Mouse (Mus musculus) left cerebral cortex, adult 9 months (tissue): ENCODE data around the gene Habp2.

ENCODE experiments used
- DNase-seq, 2 experiments: peaks; one replicate each; pipeline ENCODE4 v3.0.0; 2022; ENCODE audit warnings: low spot score in 2 of 2

Habp2 gene

DNA sequence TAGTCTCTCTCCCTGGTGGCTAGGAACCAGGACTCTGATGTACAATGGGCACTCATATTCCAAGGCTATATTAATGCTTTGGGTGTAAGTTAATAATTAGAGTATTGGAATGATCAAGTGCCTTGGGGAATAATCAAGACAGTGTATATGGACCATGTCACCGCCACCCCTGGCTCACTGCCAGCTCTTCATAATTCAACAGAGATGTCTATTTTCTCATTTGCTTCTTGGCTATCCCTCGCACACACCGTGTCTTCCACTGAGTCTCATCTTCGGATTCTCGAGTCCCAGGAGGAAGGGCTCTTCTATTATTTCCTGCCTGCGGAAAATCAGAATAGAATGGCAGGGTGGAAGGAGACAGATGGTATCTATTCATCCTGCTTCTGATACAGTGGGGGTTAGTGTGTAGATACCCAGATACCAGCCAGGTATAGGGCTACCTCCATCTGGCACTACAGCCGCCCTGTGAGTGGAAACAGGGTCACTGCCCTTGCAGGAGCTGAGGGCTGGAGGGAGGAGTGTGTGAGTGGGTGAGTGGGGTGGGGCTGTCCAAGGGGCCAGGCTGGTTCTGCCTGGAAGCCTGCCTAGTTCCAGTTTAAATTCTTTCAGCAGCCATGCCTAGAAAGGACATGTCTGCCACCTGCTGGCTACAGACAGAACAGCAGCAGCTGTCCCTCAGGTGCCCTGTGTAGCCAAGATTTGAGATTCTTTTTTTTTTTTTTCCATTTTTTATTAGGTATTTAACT lies 7.9 kb downstream of the Habp2 start:
- DNase-seq, result peak in 1 of 2 experiments; percentile 83

DNA sequence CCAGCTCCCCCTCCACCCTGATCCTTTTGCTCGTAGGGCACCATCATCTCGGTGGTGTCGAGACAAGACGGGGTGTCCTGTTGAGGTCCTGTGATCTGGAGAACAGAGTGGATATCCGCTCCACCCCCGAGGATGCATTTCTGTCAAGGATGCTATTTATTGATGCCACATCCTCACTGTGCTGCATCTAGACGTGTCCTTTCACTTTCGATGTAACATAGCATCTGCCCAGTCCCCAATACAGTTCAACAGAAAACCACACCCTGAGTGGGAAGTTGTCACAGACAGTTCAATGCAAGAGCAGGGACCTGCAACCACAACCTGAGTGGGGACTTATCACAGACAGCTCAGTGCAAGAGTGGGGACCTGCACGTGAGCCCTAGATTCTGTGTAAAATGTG lies 9.7 kb downstream of the Habp2 start:
- DNase-seq, result no peak

DNA sequence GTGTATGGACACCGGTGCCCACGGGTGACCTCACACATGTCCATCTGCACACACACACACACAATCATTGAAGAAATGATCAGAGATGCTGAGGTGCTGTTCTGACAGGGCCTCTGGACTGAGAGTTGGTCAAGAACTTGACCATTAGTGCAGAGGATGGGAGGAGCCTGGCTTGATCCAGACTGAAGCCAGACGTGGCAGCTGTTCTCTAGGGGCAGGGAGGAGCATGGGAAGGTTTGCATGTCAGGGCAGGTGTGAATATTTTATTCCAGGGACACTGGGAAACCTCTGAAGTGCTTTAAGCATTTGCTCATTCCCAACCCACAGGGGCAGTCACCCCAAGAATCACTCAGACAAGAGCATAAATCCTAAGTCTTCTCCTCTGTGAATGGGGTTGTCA lies 10.3 kb downstream of the Habp2 start:
- no peak for DNase-seq

DNA sequence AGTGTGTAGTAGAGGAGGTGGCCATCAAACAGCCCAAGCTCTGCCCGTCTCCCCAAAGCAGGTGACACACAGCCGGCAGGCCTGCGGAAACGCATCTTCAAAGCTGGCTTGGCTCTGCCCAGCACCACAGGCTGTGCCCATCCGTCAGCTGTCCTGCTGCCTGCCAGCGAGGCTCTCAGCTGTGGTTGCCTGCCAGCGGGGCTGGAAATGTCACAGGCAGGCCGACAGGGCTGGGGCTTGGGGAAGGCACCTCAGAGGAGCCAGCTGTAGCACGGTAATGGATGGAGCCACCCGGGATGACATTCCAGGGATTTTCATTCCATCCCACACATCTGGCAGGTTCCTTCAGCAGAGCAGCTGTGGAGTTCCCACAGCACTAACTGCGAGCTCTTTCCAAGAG lies 13.9 kb downstream of the Habp2 start:
- DNase-seq, result no peak

DNA sequence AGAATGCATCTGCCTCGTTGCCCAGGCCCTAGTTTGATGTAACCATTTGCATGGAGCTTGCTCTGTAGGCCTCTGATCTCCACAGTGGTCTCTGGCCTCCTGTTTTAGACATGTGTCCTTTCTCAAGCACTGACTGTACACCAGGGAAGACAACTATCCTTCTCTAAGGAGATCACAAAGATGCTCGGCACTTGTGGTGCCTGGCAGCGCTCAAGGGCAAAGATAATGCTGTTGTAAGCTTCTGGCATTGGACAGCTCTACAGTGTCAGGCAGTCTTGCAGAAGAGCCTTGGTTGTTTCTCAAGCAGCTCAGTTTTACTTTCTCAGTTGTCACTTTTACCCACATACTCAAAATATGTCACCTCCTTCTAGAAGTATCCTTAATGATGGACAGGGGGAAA lies 29.6 kb downstream of the Habp2 start:
- no peak for DNase-seq

DNA sequence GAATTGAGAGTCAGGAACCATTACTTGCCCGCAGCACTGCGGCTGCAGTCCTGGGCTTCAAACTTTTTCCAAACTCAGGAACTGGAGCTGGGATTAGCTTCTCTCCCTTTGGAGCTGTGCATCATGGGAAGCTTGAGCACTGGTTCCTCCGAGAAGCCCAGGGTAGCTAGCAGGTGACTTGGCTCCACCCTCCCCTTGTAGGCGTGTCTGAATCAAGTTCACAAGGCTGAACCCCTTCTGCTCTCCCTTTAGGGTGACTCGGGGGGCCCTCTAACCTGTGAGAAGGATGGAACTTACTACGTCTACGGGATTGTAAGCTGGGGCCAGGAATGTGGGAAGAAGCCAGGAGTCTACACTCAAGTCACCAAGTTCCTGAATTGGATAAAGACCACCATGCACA lies 32.3 kb downstream of the Habp2 start:
- no peak for DNase-seq

DNA sequence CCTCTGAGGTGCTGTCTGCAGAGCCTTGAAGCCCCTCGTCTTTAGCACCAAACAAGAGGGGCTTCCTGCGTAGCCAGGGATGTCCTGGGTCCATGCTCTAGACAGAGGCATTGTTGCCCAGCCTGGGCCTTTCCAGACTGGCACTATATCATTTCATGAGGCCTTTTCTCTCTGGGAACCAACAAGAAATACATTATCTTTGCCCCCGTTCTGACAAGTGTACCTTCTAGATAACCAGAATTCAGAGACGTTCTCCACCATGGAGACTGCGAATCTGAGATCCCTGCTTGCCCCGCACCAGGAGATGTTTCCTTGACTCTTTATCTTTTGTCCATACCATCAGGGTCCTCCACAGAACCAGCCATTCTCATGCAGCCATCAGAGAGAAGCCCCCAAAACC lies 32.7 kb downstream of the Habp2 start:
- no peak for DNase-seq

DNA sequence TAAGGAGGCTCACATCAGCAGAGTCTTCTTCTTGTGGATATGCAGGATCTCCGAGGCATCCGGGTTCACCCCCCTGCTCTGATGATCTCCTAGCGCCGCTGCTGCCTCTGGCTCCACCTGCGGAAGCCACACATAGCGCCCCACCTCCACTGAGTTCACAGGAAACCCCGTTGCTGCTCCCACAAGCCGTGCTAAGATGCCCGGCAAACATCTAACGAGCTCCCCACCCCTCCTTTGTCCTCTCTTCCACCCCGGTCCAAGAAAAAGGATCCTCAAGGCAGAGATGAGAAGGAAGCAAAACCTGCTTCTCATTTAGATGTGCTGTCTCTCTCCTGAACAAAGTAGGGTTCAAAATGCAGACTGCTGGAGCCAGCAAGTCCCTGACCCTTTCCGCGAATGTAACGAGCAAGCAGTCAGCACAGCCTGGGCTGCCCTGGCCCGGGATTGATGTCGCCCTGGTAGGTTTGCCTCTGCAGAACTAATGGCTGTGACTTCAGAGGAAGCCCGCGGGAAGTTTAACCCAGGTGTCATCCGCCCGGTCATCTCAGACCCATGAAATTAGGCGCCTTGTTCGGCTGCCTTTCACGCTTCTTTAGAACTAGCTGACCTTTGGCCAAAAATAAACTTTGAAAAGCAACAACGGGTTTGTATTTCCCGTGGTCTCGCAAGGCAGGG lies 33.4 kb downstream of the Habp2 start:
- no peak for DNase-seq

DNA sequence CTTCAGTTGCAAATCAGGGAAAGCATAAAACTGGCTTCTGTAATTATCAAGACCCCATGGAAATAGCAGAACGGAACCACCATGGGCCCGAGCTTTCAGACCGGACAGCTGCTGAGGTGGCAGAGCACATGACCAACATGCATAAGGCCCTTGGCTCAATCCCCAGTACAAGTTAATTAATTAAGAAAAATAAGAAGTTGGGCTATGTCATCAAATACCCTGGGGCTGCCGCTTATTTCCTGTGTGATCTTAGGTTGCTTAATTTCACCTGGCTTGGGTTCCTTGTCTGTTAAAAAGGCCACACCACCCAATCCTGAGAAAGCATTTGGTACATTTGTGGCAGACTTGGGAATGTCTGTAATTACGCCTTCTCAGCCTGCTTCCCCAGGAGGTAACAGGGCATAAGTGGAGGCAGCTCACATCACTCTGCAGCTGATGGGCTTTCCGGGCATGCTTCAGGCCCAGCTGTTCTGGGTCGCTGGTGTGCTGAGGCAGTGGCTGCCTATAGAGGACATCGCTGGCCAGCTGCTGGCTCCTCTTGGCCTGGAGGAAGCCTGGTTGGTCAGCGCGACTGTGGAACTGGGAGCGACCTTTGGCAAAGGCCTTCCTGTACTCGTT lies 34.5 kb downstream of the Habp2 start:
- no peak for DNase-seq

DNA sequence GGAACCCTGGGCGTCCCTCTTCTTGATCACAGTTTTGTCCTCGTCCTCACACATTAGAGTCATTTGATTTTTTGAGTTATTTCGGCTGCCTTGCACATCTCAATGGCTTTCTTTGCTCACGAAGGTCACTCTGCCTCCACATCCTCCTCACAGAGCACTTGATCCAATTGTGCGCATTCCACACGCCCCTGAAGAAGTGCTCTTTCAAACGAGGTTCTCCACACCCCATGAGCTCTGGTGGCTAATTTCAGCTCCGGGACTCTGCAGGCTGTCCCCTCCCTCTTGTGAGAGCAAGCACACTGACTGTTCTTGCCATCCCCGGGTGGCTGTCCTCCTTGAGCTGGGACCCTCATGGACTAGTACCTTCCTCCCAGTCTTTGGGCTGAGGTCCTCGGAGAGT lies 38.7 kb downstream of the Habp2 start:
- DNase-seq, result no peak

DNA sequence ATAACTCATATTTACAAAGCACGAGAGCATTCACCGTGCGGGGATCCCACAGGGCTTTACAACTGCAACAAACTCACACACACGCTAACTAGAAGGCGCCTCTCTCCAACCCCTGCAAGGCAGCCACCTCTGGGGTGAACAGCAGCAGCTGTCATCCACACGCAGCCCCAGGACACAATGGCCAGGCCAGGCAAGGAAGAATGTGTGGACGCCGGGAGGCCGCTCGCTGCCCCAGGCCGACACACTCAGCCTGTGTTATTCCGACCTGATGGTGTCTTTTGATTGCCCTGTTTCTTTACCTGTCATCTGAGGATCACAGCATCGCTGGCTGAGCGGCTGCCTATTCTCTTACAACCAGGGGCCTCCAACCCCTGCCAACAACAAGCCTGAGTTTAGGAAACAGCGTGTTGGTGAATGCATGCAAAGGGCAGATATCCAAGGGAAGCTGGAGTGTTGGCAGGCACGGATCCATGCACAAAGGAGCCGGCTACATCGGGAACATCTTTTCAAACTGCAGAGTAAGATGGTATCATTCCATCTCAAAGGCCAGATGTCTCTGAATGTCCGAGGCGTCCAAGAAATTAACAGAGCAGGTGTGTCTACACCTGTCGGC lies 39.4 kb downstream of the Habp2 start:
- DNase-seq, result no peak

DNA sequence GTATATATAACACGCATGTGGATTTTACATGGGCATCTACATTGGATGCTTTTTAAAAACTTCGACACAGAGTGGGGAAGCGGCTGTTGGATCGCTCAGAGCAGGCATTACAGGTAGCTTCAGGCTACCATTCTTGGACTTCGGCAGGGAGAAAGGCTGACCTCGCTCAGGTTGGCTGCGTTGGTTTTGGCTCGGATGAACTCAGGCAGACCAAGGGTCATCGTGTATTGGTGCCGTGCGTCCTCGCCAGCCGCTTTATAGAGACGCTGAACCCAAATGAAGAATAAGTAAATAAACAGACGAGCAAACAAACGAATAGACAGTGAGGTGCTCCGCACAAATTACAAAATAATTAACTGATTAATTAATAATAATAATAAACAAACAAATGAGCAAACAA lies 49.4 kb downstream of the Habp2 start:
- DNase-seq, result no peak

DNA sequence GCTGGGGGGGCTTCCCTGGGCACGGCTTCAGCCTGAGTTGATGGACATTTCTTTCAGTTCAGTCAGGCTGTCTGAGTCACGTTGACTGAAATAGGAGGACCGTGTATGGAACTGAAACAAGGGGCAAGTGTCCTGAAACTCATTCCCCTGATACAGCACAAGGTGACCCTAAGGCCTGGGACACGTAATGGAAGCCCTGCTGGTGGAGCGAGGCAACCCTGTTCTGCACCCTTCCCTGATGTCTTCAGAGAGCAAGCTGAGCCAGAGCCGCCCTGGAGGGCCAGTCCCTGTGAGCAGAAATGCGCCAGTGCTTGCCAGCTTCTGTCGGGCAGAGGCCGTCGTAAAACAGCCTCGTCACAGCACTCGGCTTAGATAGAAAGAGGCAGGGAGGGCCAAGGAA lies 49.9 kb downstream of the Habp2 start:
- DNase-seq, result no peak

DNA sequence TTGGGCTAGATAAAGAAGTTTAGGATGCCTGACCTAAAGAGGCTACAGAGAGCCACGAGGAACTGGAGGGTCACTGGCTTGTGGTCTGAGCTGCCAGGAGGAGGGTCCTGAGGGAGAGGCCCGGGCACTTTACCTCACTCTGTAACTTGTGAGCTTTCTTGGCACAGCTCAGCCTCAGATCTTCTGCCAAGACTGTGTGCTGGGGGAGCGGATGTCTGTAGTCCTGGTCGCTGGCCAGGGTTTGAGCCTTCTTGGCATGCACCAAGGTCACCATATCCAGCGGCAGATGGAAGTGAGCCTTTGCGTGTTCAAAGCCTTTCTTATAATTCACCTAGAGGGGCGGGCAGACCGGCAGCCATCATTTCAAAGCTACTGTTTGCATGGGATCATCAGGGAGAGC lies 55.1 kb downstream of the Habp2 start:
- no peak for DNase-seq

DNA sequence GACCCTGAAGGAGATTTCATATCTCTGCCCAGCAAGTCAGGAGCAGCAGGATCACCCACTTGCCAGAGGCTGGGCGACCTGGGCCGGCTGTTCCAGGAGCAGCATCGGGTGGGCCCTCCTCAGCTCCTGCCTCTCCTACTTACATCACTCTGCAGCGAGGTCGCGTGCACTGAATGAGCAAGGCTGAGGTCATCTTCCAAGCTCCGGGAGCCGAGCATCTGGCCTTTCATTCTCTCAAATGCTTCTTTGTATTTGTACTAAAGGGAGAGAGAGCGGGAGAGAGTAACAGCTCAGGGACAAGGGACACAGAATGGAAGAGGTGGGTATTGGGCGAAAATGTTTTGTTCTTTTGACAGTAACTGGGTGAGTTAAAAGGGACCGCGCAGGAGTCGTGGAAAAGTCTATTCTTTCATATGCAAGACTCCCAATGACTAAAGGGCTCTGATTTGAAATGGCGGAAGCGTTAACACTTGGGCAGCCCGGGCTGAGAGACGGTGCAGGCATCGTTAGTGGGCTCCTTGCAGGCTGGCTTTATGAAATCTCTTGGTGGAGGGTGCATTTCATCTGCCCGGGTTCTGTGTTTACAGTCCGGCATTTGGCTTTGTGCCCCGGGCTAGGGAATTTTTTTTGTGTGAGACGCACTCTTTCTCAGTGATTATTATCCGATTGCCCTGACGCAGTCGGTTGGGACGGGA lies 57.1 kb downstream of the Habp2 start:
- DNase-seq, result peak; percentile 30 to 50

DNA sequence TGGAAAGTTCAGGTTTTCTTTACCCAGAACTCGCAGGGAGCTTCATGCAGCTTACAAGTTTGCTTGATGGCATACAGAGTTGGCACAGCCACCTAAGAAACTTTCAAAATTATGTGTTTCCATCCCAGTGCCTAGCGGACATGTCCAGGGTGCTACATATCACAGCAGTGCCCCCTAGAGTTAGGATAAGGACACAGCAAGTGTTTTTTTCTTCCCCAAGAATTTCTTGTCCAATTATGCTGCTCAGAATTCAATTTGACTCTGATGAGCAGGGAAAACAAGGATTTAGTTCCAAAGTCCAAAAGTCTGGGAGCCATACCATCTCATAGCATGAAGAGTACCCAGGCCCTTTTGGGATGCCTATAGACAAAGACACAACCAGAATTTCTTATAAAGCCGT lies 59.1 kb downstream of the Habp2 start:
- DNase-seq, result peak in 1 of 2 experiments; percentile 23

DNA sequence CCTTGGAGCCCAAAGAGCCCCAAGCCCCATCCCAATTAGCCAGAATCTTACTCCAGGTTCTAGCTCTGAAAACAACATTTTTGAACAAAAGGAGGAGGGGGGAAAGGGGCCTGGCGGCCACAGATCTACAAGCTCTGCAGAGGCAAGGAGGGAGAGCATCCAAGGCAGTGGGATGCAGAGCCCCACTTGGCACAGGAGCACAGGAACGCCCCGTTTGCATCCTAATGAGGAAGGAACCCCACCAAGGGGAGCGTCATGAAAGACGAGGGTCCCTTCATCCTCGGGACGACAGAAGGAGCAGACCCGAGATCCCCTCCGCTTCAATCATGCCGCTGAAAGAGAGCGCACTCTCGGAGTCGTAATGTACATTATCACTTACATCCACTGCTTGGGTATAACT lies 59.8 kb downstream of the Habp2 start:
- DNase-seq, result no peak

DNA sequence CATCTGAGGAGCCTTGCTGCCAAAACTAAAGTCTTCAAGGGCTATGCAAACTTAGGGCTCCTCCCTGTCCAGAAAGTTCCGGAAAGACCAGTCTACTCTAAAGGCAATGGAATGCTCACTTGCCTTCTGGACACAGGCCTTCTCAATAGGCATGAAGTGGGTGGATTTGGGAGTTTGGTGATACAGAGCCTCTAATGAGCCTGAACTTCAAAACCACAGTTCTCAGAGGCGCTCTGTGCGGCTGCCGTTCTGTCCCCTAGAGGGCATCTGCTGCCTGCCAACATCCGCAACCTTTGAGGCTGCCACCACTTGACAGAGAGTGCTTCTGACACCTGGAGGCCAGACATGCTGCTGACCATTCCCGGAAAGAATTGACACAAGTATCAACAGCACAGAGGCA lies 62.4 kb downstream of the Habp2 start:
- no peak for DNase-seq

DNA sequence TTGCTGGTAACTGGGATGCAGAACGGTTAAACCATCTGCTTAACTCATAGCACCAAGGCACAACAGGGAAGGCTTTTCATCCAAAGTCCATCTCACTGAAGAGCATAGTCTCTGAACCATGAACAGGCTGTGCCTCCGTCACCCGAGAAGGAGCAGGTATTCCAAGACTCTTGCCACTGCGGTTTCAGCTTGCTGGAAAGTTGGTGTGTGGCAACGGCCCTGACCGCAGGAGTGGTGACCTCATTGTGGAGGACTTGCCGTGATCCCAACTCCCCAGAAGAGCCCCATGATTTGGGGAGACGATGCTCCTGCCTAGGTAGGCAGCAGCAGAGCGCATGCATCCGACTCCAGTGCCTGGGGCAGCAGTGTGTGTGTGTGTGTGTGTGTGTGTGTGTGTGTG lies 66.8 kb downstream of the Habp2 start:
- DNase-seq, result no peak

DNA sequence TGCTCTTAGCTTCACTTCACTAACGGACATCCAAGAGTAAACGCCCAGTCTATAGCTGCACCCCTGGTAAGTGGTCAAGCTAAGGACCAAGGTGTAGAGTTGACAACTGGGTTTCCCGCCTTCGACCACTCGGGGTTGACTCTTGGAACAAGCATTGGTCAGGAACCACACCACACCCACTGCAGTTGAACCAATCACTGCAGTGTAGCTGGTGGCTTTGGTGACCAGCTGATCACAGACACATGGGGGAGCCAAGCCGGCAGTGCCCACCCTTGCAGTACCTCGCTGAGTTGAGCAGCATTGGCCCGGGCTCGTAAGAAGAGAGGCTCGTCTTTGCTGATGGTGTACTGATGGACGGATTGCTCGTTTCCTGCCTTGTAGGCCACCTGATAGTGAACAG lies 68.3 kb downstream of the Habp2 start:
- no peak for DNase-seq

DNA sequence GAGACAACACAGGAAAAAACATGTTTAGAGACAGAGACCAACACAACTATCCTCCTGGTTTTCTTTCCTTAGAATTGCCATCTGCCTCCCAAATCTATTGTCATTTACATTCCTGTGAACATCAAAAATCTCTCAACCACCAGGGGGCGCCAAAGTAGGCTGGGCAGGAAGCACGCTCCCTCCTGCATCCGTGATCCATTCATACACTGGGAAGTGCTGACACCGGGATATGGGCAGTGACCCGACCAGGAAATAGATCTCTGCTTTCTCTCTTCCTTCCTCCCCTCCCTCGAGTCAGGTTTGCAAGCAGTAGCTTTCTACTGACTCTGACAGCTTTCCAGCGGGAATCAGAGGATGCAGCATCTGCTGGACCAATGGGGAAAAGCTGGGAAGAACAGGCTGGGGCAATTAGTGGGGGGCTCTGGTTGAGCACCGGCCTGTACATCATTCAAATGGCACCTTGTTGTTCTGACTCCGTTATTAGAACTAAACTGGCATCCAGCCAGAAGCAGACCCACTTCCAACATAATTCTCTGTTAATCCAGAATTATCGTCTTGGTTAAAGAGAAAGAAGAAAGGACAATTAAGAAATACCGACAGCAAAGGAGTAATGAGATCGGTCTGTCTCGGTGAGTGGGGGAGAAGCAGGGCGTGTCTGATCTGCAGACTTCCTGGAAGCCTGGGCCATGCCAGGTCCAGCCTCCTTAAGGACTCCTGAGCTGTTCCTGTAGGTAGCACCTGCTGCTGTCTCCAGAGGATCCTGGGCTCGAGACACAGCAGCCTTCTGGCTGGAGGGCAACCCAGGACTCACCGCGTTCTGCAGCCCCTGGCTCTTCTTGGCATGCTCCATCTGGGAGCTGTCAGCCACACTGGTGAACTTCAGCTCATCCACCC lies 69.8 kb downstream of the Habp2 start:
- peak in 1 of 2 experiments; percentile 75 for DNase-seq
